Mouse (Mus musculus) midbrain, embryonic 14.5 days (tissue): Measurements from ENCODE around the gene Gm7168. TPM values are rescaled to one million over a fixed set of nuclear protein-coding genes. Genes with fewer than 3 reads are reported as not detected.
"Not testable (repeated sequence)": the region's sequence is repeated elsewhere in the genome, so short reads cannot be mapped to it uniquely, and the experiment has no call there.

ENCODE experiments used
- ATAC-seq: fragments of 200-750 bp; cut with Nextera tagmentation; 2 replicates; pipeline ENCODE4 v1.8.0; 2017; ENCODE audit warnings: moderate number of reproducible peaks, moderate library complexity; ENCODE audit not compliant: low FRiP score, low TSS enrichment
- DNase-seq: peaks from one replicate; pipeline ENCODE4 v3.0.0-alpha.2; 2015
- H3K27ac ChIP-seq: fragments of 300-500 bp; sonication (generic); replicated peaks from 2 replicates; pipeline ENCODE4 v1.5.1; 2014; ENCODE audit warnings: mild to moderate bottlenecking, low read depth, low read length, moderate library complexity
- H3K27me3 ChIP-seq: fragments of 300-500 bp; sonication (generic); 2 replicates; pipeline ENCODE4 v1.6.1; 2014; ENCODE audit warnings: low read length, control low read depth, mixed read lengths; ENCODE audit not compliant: control insufficient read depth, insufficient read depth
- H3K36me3 ChIP-seq: fragments of 300-500 bp; sonication (generic); 2 replicates; pipeline ENCODE4 v1.6.1; 2014; ENCODE audit warnings: low read length, control low read depth; ENCODE audit not compliant: control insufficient read depth, insufficient read depth
- H3K4me1 ChIP-seq: fragments of 300-500 bp; sonication (generic); 2 replicates; pipeline ENCODE4 v1.6.1; 2014; ENCODE audit warnings: mild to moderate bottlenecking, antibody characterized with exemption, low read length, control low read depth; ENCODE audit not compliant: control insufficient read depth, insufficient read depth
- H3K4me2 ChIP-seq: fragments of 300-500 bp; sonication (generic); 2 replicates; pipeline ENCODE4 v1.6.1; 2014; ENCODE audit warnings: mild to moderate bottlenecking, low read length, moderate library complexity
- H3K4me3 ChIP-seq: fragments of 300-500 bp; sonication (generic); replicated peaks from 2 replicates; pipeline ENCODE4 v1.5.1; 2014; ENCODE audit warnings: low read depth, low read length
- H3K9ac ChIP-seq: fragments of 300-500 bp; sonication (generic); replicated peaks from 2 replicates; pipeline ENCODE4 v1.6.1; 2014; ENCODE audit warnings: mild to moderate bottlenecking, low read length, moderate library complexity
- H3K9me3 ChIP-seq: fragments of 300-500 bp; sonication (generic); 2 replicates; pipeline ENCODE4 v1.6.1; 2016; ENCODE audit warnings: low read length, control low read depth, mixed read lengths; ENCODE audit not compliant: control insufficient read depth
- WGBS: fragments of 180-500 bp; shearing (Covaris S2); extraction: QIAGEN DNeasy Blood & Tissue Kit; methylation state at CpG from one replicate; pipeline ENCODE4 v1.1.7; 2014; 5-methylcytosine and 5-hydroxymethylcytosine counted together
- polyA plus RNA-seq: library from polyadenylated mRNA; unstranded; fragments of >200 nt; fragmentation: Nextera tagmentation; extraction: Ambion mirVana; gene quantifications from 2 replicates; pipeline ENCODE4 v1.2.1, GENCODE M21; 2014

Gene Gm7168
- polyA plus RNA-seq, 1 experiment from 2014 or later = not detected

GRCm38 (mm10) chr17:13951570-13951969, 3.4 kb downstream of the Gm7168 start:
- not testable (repeated sequence) for ATAC-seq, H3K9me3 ChIP-seq, H3K36me3 ChIP-seq, H3K27me3 ChIP-seq, H3K9ac ChIP-seq, H3K4me2 ChIP-seq, H3K4me1 ChIP-seq, H3K4me3 ChIP-seq, H3K27ac ChIP-seq, DNase-seq
- WGBS = 88% methylated on average over 1 of the region's 1 CpGs

GRCm38 (mm10) chr17:13958129-13958528, 10.0 kb downstream of the Gm7168 start:
- H3K4me1 ChIP-seq, H3K4me3 ChIP-seq, H3K36me3 ChIP-seq, ATAC-seq, H3K4me2 ChIP-seq, H3K27me3 ChIP-seq, H3K9me3 ChIP-seq, H3K9ac ChIP-seq, DNase-seq, H3K27ac ChIP-seq: not testable (repeated sequence)
- WGBS = 66% methylated on average over 1 of the region's 2 CpGs

GRCm38 (mm10) chr17:13962245-13962644, 14.1 kb downstream of the Gm7168 start:
- not testable (repeated sequence) for H3K27me3 ChIP-seq, DNase-seq, H3K4me1 ChIP-seq, H3K4me2 ChIP-seq, H3K36me3 ChIP-seq, H3K9ac ChIP-seq, H3K9me3 ChIP-seq, H3K27ac ChIP-seq, ATAC-seq, H3K4me3 ChIP-seq
- 96% methylated on average over 3 of the region's 3 CpGs for WGBS

- not testable (repeated sequence) for DNase-seq, H3K36me3 ChIP-seq, H3K4me2 ChIP-seq, H3K4me1 ChIP-seq, H3K27me3 ChIP-seq, ATAC-seq, H3K4me3 ChIP-seq, H3K9me3 ChIP-seq, H3K9ac ChIP-seq, H3K27ac ChIP-seq
- 50% methylated on average over 1 of the region's 2 CpGs for WGBS
Measured at GRCm38 (mm10) chr17:13965048-13965447, 16.9 kb downstream of the Gm7168 start.

GRCm38 (mm10) chr17:13969917-13970316, 21.7 kb downstream of the Gm7168 start:
- not testable (repeated sequence) for H3K27me3 ChIP-seq, H3K36me3 ChIP-seq, H3K4me1 ChIP-seq, ATAC-seq, H3K27ac ChIP-seq, H3K4me2 ChIP-seq, H3K9ac ChIP-seq, H3K4me3 ChIP-seq, H3K9me3 ChIP-seq, DNase-seq
- WGBS = 65% methylated on average over 1 of the region's 2 CpGs

GRCm38 (mm10) chr17:13970796-13971195, 22.6 kb downstream of the Gm7168 start:
- not testable (repeated sequence) for DNase-seq, H3K9ac ChIP-seq, H3K4me2 ChIP-seq, H3K9me3 ChIP-seq, H3K27me3 ChIP-seq, H3K4me3 ChIP-seq, ATAC-seq, H3K27ac ChIP-seq, H3K36me3 ChIP-seq, H3K4me1 ChIP-seq
- 84% methylated on average over 5 of the region's 5 CpGs for WGBS

- no peak overlapping the region for H3K4me2 ChIP-seq
- no peak for ATAC-seq
- WGBS = 93% methylated on average over 1 of the region's 1 CpGs
Measured at GRCm38 (mm10) chr17:13987690-13988089, 39.5 kb downstream of the Gm7168 start.

GRCm38 (mm10) chr17:13993425-13993824, 45.3 kb downstream of the Gm7168 start:
- H3K27ac ChIP-seq, H3K4me2 ChIP-seq, H3K9me3 ChIP-seq, H3K4me1 ChIP-seq, H3K9ac ChIP-seq, ATAC-seq, H3K27me3 ChIP-seq, H3K4me3 ChIP-seq, H3K36me3 ChIP-seq: not testable (repeated sequence)
- 60% methylated on average over 2 of the region's 2 CpGs for WGBS
- peak; percentile 0 for DNase-seq

More at GRCm38 (mm10) chr17:13987690-13988089, 39.5 kb downstream of the Gm7168 start:
- H3K27me3 ChIP-seq = no peaks in the 10 kb centered on the region
- H3K4me1 ChIP-seq = no peaks in the 10 kb centered on the region
- no peak overlapping the region for H3K9ac ChIP-seq
- H3K27ac ChIP-seq = no peak overlapping the region
- no peak for DNase-seq
- H3K4me3 ChIP-seq = no peak overlapping the region
- H3K9me3 ChIP-seq = no peaks in the 10 kb centered on the region
- no peaks in the 10 kb centered on the region for H3K36me3 ChIP-seq
